Mouse (Mus musculus) right cerebral cortex, postnatal 10 days (tissue): Measurements from ENCODE around the gene Ergic1.

Experiments
- DNase-seq, 2 experiments: peaks; one replicate each; pipeline ENCODE4 v3.0.0; 2021; ENCODE audit warnings: low spot score in 2 of 2

Gene Ergic1

GRCm38 (mm10) chr17:26598845-26599244 is 37.6 kb downstream of the Ergic1 start:
- no peak for DNase-seq

- DNase-seq, result no peak
Observed at GRCm38 (mm10) chr17:26600913-26601447, 39.7 kb downstream of the Ergic1 start.

GRCm38 (mm10) chr17:26601514-26601913 is 40.2 kb downstream of the Ergic1 start:
- no peak for DNase-seq

GRCm38 (mm10) chr17:26601926-26602325 is 40.6 kb downstream of the Ergic1 start:
- no peak for DNase-seq

GRCm38 (mm10) chr17:26602371-26602885 is 41.1 kb downstream of the Ergic1 start:
- DNase-seq, result no peak

GRCm38 (mm10) chr17:26603311-26603710 is 42.0 kb downstream of the Ergic1 start:
- no peak for DNase-seq

- DNase-seq, result no peak
Observed at GRCm38 (mm10) chr17:26605636-26606035, 44.3 kb downstream of the Ergic1 start.

- DNase-seq, result no peak
Observed at GRCm38 (mm10) chr17:26606516-26606915, 45.2 kb downstream of the Ergic1 start.

GRCm38 (mm10) chr17:26608348-26608747 is 47.1 kb downstream of the Ergic1 start:
- DNase-seq, result no peak

- DNase-seq, result no peak
Observed at GRCm38 (mm10) chr17:26608877-26609276, 47.6 kb downstream of the Ergic1 start.

- DNase-seq, result peak; percentile 68 to 81
Observed at GRCm38 (mm10) chr17:26609820-26610219, 48.5 kb downstream of the Ergic1 start.

GRCm38 (mm10) chr17:26611328-26611727 is 50.0 kb downstream of the Ergic1 start:
- no peak for DNase-seq

GRCm38 (mm10) chr17:26611918-26612317 is 50.6 kb downstream of the Ergic1 start:
- no peak for DNase-seq

- DNase-seq, result no peak
Observed at GRCm38 (mm10) chr17:26614286-26614685, 53.0 kb downstream of the Ergic1 start.

- no peak for DNase-seq
Observed at GRCm38 (mm10) chr17:26614708-26615486, 53.6 kb downstream of the Ergic1 start.

GRCm38 (mm10) chr17:26616696-26617095 is 55.4 kb downstream of the Ergic1 start:
- no peak for DNase-seq

- DNase-seq, result no peak
Observed at GRCm38 (mm10) chr17:26618498-26618897, 57.2 kb downstream of the Ergic1 start.

- no peak for DNase-seq
Observed at GRCm38 (mm10) chr17:26619577-26619976, 58.3 kb downstream of the Ergic1 start.

- DNase-seq, result no peak
Observed at GRCm38 (mm10) chr17:26620292-26620691, 59.0 kb downstream of the Ergic1 start.

- DNase-seq, result peak; percentile 64 to 65
Observed at GRCm38 (mm10) chr17:26620786-26621766, 59.8 kb downstream of the Ergic1 start.

GRCm38 (mm10) chr17:26621912-26622311 is 60.6 kb downstream of the Ergic1 start:
- DNase-seq, result no peak

GRCm38 (mm10) chr17:26623991-26624390 is 62.7 kb downstream of the Ergic1 start:
- DNase-seq, result no peak
